Mouse (Mus musculus) spleen, adult 18-20 months (tissue): Measurements from ENCODE around the gene Acox2.
A peak's percentile ranks its signal among the peaks of the same experiment; 100 is the strongest.

Experiments used
- DNase-seq, 2 experiments: peaks; one replicate each; pipeline ENCODE4 v3.0.0; 2022; ENCODE audit warnings: mixed read lengths in 2 of 2

Acox2 gene

GRCm38 (mm10) chr14:8246878-8247277, 12.3 kb downstream of the Acox2 start:
- DNase-seq = no peak

DNA sequence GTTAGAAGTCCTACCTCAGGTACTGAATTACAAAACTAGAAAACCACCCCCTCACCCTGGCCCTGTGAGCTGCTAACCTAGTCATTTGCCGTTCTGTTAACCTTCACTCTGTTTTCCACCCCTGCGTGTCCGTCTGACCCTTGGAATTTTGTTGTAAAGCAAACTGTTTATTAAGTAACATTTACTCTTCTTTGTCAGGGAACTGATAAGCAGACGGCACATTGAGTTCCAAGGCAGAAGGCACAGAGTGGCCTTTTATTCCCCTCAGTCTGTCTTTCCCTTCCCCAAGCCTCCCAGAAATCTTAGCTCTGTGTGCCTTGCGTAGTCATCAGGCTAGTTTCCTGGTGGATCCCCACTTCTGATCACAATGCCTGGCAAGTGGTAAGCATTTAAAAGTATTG, 14.9 kb downstream of the Acox2 start:
- DNase-seq = no peak

GRCm38 (mm10) chr14:8243136-8243888, 15.8 kb downstream of the Acox2 start:
- no peak for DNase-seq

GRCm38 (mm10) chr14:8242388-8242920, 16.7 kb downstream of the Acox2 start:
- no peak for DNase-seq

DNA sequence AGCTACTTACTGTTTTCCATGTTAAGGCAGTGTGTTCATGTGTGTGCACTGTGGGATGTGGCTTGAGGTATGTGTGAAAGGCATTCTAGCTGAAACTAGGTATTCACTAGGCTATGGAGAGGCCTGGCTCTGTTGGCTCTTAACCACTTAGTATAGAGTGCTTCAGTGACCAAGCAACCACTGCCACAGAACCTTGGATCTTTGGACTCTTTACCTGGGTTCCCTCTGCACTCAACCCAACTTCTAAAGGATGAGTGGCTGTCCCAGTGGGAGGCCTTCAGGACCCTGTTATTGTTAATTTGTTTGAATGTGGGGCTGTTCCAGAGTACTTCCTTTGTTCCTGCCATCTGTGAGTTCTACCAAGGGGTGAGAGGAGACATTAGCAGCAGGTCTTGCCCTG, 17.3 kb downstream of the Acox2 start:
- no peak for DNase-seq

GRCm38 (mm10) chr14:8233252-8233651, 25.9 kb downstream of the Acox2 start:
- DNase-seq = no peak

DNA sequence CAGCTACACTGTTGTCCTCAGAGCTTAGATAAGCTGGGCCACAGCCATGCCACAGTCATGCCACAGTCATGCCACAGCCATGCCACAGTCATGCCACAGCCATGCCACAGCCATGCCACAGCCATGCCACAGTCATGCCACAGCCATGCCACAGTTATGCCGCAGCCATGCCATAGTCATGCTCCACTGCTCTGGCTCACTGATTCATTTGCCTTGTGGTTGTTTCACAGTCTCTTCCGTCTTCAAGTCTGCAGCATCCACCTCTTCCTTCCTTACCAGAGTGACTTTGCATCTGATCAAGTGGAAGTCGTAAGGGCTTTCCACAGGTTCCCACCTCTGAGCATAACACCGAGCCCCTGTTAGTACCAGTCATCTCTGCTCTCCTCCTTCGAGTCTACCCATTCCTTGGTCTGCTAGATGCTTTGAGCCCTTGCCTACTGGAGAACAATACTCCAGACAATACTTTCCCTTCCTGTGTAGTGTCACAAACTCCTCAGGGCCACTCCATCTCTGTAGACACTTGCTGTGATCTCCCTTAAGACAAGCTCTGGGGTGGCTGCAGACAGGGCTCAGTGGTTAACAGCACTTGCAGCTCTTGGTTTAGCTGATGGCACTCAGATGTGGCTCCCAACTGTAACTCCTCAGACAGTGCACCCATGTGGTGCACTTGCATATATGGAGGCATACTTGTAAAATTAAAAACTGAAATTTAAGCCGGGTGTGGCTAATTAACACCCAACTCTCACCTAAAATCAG, 26.8 kb downstream of the Acox2 start:
- DNase-seq = no peak

GRCm38 (mm10) chr14:8229367-8230019, 29.7 kb downstream of the Acox2 start:
- DNase-seq = no peak

DNA sequence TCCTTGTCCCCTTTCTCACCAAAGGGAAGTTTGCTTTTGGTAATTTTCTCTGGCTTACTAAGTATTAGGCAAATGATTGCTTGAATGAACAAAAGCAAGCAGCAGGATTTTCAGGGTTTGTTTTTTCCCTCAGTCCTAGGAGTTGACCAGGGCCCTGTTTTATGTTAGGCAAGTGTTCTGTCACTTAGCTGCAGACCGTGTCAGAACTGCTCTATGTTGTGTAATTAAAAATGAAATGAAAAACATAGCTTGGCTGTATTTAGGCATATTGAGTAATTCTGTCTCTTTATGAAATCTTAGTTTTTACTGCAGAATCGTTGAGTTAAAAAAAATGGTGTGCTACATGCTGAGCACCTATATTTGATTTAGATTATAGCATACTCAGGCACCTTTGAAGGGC, 34.3 kb downstream of the Acox2 start:
- no peak for DNase-seq

GRCm38 (mm10) chr14:8223506-8224293, 35.5 kb downstream of the Acox2 start:
- no peak for DNase-seq

DNA sequence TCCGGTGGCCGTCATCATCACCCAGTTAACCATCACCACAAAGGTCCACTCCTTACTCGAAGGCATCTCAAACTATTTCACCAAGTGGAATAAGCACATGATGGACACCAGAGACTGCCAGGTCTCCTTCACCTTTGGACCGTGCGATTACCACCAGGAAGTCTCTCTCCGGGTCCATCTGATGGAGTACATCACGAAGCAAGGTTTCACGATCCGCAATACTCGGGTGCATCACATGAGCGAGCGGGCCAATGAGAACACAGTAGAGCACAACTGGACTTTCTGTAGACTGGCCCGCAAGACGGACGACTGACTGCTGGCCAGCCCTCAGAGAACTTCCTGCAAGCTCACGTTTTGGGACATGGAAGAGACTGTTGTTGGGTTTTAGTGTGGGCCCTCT, 36.6 kb downstream of the Acox2 start:
- DNase-seq = no peak

- no peak for DNase-seq
Observed at GRCm38 (mm10) chr14:8220912-8221311, 38.2 kb downstream of the Acox2 start.

GRCm38 (mm10) chr14:8220306-8220705, 38.8 kb downstream of the Acox2 start:
- peak in 1 of 2 experiments; percentile 25 for DNase-seq

- DNase-seq = no peak
Observed at GRCm38 (mm10) chr14:8219876-8220275, 39.3 kb downstream of the Acox2 start.

DNA sequence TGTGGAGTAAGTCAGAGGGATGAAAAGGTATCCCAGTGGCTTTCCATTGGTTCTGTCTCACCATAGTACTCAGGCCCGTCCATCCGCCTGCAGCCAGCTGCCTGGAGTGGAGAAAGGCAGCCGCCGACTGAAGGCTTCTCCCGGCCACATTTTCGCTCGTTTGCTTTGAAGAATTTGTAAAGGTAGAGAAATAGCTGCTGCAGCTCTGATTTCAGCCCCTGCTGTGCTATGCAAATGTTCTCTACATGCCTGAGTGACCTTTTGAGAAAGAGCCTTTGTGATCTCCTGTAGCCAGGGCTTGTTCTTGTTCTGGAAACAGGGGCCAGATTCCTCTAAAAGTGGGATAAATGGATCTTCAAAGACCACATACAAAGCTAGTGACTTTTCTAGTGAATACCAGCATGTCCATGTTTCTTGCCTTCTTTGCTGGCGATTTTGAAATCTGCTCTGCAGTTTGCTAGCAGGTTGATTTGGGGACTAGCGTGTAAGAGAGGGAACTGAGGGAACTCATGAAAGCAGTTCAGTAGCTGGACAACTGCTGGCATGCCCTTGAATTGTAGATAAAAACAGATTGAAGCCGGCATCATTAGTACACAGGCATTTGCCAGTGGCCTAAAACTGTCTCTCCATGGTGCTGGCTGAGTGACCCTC, 40.3 kb downstream of the Acox2 start:
- no peak for DNase-seq

- no peak for DNase-seq
Observed at GRCm38 (mm10) chr14:8218238-8218637, 40.9 kb downstream of the Acox2 start.

DNA sequence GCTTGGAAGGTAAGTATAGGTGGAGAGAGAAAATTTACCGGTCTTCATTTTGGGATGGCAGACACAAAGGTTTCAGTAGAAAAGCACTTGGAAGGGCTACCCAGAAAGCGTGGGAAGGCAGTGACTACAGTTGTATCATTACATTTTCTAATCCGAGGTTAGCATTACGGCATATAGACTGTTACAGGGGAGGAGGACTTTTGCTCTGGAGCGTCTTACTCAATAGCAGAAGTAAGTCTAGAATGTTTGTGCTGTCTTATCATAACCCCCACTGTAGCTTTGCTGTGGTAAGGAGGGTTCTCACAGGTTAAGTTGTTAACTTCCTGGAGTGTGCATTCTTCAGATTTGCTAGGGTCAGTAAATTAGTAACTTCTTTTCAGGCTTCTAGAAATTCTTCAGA, 43.1 kb downstream of the Acox2 start:
- no peak for DNase-seq

DNA sequence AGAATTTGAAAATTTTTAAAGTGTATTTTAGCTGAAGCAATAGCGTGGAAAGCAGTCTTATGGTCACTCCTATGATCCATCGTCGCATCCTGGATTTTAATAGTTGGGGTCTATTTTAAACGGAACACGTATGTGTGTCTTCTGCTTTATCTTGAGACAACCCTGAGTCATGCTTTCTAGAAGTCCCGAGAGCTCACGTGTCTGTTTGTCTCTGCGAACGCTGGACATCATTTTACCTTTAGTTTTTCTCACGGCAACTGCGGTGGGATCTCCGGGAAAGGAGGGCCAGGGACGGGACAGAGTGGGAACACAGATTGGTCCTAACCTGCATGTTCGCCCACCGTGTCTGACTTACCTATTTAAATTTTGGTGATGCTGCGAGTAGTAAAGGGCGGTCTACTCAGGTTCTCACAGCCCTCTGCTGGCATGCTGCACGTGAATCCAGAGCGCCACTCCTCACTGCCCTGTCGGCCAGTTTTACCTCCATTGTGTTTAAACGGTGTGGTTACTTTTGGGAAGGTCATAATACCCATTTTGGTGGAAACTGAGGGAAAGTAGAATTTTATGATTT, 43.9 kb downstream of the Acox2 start:
- DNase-seq = no peak

DNA sequence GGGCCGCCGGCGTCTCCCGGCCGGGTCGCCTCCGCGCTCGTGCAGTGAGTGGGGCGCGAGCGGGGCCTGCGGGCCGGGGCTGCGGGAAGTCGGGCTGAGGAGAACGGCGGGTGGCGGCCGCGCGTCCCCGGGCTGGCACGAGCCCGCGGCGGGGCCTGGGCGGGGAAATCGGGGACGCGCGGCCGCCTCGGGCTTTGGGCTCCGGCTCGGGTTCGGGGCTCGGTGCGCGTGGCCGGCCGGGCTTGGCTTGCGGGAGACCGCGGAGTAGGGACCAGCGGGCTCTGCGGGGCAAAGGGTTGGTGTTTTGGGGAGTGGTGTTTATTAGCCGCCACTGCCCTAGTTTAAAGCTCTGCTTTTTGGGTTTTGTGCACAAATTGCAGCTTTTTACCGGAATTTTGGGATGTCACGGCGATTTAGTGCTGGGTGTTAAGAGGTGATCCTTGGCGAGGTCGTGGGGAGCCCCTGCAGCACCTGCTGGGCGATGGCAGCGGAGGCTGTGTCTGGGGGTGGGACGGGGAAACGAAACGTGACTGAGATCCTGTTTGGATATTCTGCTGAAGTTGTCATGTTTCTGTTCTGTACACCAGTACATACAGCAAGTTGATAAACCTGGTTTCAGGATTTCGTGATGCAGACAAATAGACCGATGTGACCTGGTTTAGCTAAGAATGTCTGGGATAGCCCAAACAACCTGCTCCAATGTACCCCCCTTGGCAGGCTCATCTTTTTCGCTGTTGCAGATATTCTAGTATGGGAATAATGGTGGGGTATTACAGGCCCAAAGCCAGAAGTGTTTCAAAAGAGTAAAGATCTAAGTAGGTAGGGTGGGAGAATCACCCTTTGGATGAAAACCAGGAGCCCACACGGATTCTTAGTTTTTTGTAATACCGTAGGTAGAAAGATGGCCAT, 44.6 kb downstream of the Acox2 start:
- peak; percentile 20 to 71 for DNase-seq

DNA sequence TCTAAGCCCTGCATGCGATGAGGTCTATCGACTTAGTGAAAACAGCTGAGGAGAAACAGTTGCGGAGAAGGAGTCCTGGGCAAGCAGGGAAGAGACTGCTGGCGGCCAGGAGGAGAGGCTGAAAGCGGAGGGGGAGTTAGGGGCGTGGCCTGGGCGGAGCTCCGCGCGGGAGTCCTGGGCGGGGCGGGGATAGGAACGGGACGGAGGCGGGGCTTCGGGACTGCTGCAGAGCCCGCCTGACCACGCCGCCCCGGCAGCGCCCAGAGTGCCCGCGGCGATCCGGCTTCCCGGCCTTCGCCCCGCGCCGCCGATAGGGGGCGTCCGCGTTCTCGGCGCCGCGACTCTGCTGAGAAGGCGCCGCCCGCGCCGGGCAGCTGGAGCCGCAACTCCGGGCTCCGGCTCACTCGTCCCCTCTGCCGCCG, 45.3 kb downstream of the Acox2 start, which contains the start of gene Kctd6:
Kctd6 (plus strand) TSS at position 338 of the 422 bp plus-strand sequence.
- DNase-seq = peak; percentile 98 to 100

DNA sequence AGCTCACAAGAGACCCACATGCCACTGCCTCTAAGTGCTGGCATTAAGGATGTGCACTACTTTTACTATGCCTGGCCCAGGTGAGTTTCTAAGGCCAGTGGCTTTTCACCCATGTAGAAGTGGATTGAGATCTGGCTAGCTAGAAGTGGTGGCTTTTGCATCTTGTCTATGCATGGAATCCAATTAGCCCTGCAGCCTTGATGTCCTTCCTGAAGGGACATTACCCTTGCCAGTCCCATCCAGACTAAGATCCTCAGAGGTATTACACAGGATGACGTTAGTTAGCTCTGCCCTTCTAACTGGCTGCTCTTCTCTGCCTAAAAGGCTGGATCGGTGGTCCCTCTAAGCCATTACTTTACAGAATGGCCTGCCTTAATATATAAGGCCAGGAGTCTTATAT, 46.2 kb downstream of the Acox2 start:
- DNase-seq = no peak
